Mouse (Mus musculus) bone marrow, adult 2 months (tissue): ENCODE data around the gene Xrcc3.

Source experiments
- CTCF ChIP-seq: fragments of 200-500 bp; IDR thresholded peaks from 2 replicates; pipeline ENCODE4 v1.5.1; 2011; ENCODE audit warnings: low read length, control low read depth; ENCODE audit not compliant: control insufficient read depth, insufficient read depth
- POLR2A ChIP-seq: fragments of 200-500 bp; IDR thresholded peaks from 2 replicates; pipeline ENCODE4 v1.6.1; 2011; ENCODE audit warnings: low read depth, mild to moderate bottlenecking, control low read depth, low read length, borderline replicate concordance; ENCODE audit not compliant: control insufficient read depth

GRCm38 (mm10) chr12:111760306-111760908 is 53.3 kb downstream of the Xrcc3 start:
- TF ChIP-seq POLR2A = no peak
- TF ChIP-seq CTCF = no peak
